Mouse (Mus musculus): ENCODE data around the gene Dhdds. TPM values are rescaled to one million over a fixed set of nuclear protein-coding genes. Genes with fewer than 3 reads are reported as not detected.

Dhdds gene
- 12.7 and 14.1 TPM in 2 replicates for polyA plus RNA-seq (2012; rRNA removed)

GRCm38 (mm10) chr4:134000466-134001438, at the start of gene Dhdds:
Dhdds (minus strand) TSS chr4:134000918.

GRCm38 (mm10) chr4:134018779-134019145, 18.0 kb upstream of the Dhdds start, which contains the start of gene Lin28a:
Lin28a (minus strand) TSS chr4:134018841.

GRCm38 (mm10) chr4:133968150-133968921, 32.4 kb downstream of the Dhdds start, which contains the start of gene Hmgn2:
Hmgn2 (minus strand) TSS chr4:133968650.

Other genes with a start within 250 kb of the Dhdds start
- 9.7 and 12.6 TPM in 2 replicates for gene Arid1a, start 244.1 kb downstream of the Dhdds start, polyA plus RNA-seq (2012; rRNA removed)
- 24.4 and 28.9 TPM in 2 replicates for gene Rps6ka1, start 113.1 kb downstream of the Dhdds start, polyA plus RNA-seq (2012; rRNA removed)
- gene Hmgn2, start 32.3 kb downstream of the Dhdds start, polyA plus RNA-seq (2012; rRNA removed) = 288 and 295 TPM in 2 replicates
- 1.1 and 1.5 TPM in 2 replicates for gene Lin28a, start 17.9 kb upstream of the Dhdds start, polyA plus RNA-seq (2012; rRNA removed)
- gene Zfp683, start 52.9 kb upstream of the Dhdds start, polyA plus RNA-seq (2012; rRNA removed) = 0.01 and 0.02 TPM in 2 replicates
- gene Crybg2, start 59.9 kb upstream of the Dhdds start, polyA plus RNA-seq (2012; rRNA removed) = 0.07 and 0.48 TPM in 2 replicates
- gene Cd52, start 94.2 kb upstream of the Dhdds start, polyA plus RNA-seq (2012; rRNA removed) = 14.2 and 19.7 TPM in 2 replicates
- 1.2 and 1.5 TPM in 2 replicates for gene Ubxn11, start 101.7 kb upstream of the Dhdds start, polyA plus RNA-seq (2012; rRNA removed)
- 61.5 and 81.2 TPM in 2 replicates for gene Sh3bgrl3, start 127.9 kb upstream of the Dhdds start, polyA plus RNA-seq (2012; rRNA removed)
- 14.3 and 19.2 TPM in 2 replicates for gene Cep85, start 186.2 kb upstream of the Dhdds start, polyA plus RNA-seq (2012; rRNA removed)
- gene Gm7534, start 202.1 kb upstream of the Dhdds start, polyA plus RNA-seq (2012; rRNA removed) = not detected in 2 replicates
- gene Catsper4, start 226.5 kb upstream of the Dhdds start, polyA plus RNA-seq (2012; rRNA removed) = not detected in 2 replicates
- gene Cnksr1, start 237.5 kb upstream of the Dhdds start, polyA plus RNA-seq (2012; rRNA removed) = 0.03 and 0.08 TPM in 2 replicates
- gene E130218I03Rik, start 242.7 kb upstream of the Dhdds start, polyA plus RNA-seq (2012; rRNA removed) = not detected in 2 replicates
- 6.0 and 6.2 TPM in 2 replicates for gene Zfp593, start 244.7 kb upstream of the Dhdds start, polyA plus RNA-seq (2012; rRNA removed)
- gene Gm30191, start 246.0 kb upstream of the Dhdds start, polyA plus RNA-seq (2012; rRNA removed) = not detected in 2 replicates